Mouse (Mus musculus) skeletal muscle tissue, adult 2 months (tissue): ENCODE measurements around the gene Ralb.

Experiments
- DNase-seq: peaks from one replicate; pipeline ENCODE4 v3.0.0-alpha.2; 2012; ENCODE audit warnings: low read depth, low spot score

Ralb gene

DNA sequence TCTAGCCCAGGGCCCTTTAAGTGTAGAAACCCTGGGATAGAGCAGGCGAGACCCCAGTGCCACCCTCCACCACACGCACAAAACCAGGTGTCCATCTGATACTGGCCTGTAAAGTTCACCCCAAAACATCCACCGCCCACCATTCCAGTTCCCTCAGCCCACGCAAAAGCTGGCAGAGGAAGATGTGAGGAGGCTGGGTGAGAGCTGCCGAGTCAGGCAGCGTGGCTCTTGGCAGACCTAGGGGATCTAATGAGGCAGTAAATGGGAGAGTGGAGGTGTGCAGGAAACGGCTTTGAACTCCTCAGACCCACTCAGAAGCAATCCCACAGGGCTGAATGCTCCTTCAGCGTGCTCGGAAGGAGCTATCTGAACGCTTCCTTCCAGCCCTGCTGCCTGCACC lies 53.2 kb downstream of the Ralb start:
- no peak for DNase-seq

GRCm38 (mm10) chr1:119450651-119451345 lies 53.8 kb downstream of the Ralb start:
- no peak for DNase-seq

DNA sequence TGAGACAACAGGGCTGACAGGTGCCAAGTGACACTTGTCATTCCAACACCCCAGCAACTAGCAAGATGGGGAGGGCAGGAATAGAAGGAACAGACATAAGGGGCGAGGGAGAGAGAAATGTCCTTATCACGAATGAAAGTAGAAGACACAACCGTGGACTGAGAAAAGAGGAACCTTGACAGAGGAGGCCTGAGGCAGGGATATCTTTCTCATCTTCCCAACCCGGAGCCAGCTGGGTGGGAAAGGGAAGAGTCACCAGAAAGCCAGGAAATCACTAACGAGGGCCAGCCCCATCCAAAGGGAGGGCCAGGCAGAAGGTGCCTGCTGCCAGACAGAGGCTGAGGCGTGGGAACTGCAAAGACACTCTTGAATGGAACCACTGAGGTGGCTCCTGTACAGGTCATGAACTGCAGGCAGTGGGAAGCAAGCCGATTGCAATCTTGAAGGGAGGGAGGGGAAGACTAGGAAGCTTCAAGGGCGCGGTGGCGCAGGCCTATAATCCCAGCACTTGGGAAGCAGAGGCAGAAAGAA lies 57.8 kb downstream of the Ralb start:
- no peak for DNase-seq

DNA sequence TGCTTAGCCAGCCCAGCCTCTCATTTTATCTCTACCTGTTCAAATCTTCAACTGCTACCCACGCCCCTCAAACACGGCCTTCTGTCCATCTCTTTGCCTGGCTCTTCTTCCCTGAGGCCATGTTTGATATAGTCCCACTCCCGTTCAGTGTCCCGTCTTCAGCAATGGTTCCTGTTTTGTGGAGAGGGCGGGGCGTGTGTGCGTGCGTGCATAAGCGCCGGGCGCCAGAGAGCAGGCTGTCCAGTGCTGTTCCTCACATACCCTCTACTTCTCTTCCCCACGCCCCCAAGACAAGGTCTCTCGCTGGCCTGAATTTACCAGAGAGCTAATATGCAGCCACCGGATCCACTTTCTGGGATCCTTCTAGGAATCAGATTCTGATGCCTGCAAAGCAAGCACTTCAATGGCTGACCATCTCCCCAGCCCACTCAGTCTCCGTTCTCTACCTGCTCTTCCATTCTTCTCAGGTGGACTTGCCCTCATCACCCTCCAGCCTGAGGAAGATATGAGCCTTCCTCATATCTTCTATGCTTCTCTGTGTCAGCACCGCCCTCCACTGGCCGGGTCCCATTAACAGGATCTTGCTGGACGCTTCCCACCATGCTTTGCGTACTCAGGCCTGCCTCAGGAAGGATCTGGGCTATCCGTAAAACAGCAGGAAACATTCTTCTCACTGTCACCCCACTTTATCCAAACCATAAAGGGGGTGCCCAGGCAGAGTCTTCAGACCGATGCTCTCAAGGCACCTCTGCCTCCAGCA lies 60.8 kb downstream of the Ralb start:
- no peak for DNase-seq

- no peak for DNase-seq
Observed at GRCm38 (mm10) chr1:119442901-119443300, 61.7 kb downstream of the Ralb start.

DNA sequence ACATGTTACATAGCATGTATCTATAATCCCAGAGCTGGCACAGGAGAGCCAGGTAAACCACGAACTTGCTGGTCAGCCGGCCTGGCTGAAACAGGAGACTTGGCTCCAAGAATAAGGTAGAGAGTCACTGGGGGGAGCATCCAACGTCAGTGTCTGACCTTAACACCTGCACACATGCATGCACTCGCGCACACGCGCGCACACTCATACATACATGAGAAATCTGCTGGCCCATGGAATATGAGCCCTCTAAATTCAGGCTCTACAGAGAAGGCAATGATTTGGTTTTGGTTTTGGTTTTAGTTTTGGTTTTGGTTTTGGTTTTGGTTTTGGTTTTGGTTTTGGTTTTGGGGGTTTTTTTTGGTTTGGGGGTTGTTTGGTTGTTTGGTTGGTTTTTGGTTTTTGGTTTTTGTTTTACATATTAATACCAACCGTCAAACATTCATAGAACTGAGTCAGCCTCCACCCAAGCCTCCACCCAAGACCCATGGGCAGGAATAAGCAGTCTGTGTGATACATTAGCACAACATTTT lies 66.4 kb downstream of the Ralb start:
- DNase-seq = no peak

- DNase-seq = no peak
Observed at GRCm38 (mm10) chr1:119437401-119437800, 67.2 kb downstream of the Ralb start.

DNA sequence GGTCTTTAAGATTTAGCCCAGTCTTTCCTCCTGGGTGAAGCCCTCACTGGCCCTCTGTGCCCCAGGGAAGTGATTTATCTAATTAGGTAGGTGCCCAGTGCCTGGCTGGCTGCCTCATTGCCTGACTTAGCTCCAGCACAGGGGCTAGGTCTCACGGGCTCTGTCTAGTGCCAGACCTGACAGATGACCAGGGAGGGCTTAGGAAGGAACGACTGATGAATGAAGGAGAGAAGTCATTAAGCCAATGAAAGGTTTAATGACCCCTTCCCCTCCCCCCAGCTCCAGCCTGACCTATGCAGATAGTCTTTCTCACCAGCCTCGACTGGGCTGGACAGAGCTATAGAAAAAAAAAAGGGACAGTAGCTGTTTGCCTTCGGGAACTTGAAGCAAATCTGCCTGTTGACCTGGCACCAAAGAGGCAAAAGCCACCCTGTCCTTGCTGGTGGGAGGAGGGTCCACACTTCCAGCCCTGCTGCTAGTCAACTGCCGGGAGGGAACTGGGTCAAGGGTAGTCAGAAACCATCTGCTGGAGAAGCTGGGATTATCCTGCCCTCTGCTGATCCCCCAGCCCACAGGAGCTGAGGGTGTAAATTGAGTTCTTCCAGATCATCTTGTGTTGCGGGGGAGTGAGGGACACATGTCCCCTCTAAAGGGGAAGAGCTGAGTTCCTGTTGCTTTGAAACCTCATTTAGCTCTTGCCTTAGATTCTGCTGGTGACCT lies 80.3 kb downstream of the Ralb start:
- DNase-seq = no peak

DNA sequence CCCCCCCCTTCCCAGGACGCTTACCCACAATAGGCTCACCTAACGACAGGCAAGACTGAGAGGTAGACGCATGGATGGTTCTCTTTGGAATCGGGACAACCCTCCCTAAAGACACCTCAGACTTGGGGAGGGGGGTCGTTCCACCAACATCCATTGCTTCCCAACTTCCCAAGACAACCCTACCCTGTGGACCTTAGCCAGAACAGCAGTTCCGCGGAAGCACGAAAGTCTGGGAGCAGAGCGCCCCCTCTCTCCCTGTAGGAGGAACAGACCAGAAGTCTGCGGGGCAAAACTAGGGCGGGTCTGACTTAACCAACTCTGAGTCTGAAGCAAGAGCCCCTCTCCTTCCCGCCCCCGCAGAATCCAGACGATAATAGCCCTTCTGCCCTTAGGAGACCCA lies 81.1 kb downstream of the Ralb start:
- peak; percentile 16 for DNase-seq

DNA sequence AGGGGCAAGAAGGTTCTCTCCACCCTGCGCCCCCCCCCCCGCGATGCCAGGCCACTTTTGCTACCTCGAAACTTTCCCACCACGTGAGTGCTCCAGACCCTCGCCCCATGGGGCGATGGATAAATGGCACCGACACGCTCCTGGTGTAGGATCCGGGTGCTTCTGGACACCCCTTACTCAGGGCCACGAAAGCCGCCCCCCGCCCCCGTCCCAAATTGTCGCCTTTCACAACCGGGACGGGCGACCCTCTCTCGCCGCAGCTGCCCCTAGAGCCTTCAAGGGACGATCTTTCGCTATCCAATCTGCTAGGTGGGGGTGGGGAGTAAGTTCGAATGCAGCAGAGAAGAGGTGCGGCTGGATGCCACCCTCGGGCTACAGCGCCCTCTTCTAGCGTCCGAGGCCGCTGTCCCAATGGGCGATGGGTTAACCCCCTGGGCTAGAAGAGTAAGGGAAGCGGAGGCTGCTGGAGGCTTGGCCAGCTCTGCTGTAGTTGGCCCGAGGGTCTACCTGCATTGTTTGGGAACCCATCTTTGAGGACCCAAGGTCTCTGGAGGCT lies 82.1 kb downstream of the Ralb start:
- DNase-seq = no peak

DNA sequence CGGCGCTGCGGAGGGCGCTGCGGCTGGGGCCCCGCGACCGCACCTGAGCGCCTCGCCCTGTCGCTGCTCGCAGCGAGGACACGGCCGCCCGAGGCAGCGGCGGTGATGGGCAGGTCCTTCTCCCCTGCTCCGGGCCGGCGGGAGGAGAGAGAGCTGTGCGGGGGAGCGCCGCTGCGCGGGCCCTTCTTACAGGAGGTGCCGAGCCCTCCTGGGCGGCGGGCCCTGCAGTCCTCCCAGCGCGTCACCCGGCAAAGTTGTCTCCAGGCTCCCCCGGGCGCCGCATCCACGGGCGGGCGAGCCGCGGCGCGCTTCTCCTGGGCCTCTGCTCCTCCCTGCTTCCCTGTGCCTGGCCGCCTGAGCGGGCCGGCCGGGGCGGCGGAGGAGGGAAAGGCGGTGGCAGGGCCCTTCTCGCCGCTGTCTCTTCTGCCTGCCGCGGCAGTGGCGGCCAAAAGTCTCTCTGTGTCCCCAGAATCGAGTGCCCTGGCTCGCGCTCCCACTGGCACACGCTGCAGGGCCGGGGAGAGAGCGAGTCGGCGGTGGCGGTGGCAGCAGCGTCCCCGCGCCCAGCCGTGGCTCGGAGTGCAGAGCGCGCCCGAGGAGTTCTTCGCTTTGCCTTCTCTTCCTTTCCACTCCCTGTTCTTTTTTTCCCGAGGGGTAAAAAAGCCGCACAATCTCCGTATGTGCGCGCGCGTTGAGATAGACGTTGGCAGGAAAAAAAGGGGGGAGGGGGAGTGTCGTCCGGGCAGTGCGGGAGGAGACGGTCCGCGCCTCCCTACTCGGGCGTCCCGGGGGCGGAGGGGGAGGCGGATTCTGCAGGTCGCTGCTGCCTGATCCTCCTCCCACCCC lies 82.8 kb downstream of the Ralb start, which contains the start of gene Inhbb:
TSS of gene Inhbb (minus strand) at position 673 of the 846 bp plus-strand sequence.
- DNase-seq = no peak

- DNase-seq = no peak
Observed at GRCm38 (mm10) chr1:119420984-119421575, 83.5 kb downstream of the Ralb start.
